Mouse (Mus musculus) hindbrain, embryonic 13.5 days (tissue): ENCODE measurements around the gene F2rl3. TPM values are rescaled to one million over a fixed set of nuclear protein-coding genes. Genes with fewer than 3 reads are reported as not detected.
A peak's percentile ranks its signal among the peaks of the same experiment; 100 is the strongest.

Experiments
- ATAC-seq: fragments of 200-750 bp; cut with Nextera tagmentation; 2 replicates; pipeline ENCODE4 v1.8.0; 2017; ENCODE audit warnings: moderate TSS enrichment; ENCODE audit not compliant: low FRiP score
- H3K27ac ChIP-seq: fragments of 300-500 bp; sonication (generic); 2 replicates; pipeline ENCODE4 v1.5.1; 2015; ENCODE audit warnings: inconsistent platforms, mild to moderate bottlenecking, moderate library complexity
- H3K27me3 ChIP-seq: fragments of 300-500 bp; sonication (generic); 2 replicates; pipeline ENCODE4 v1.6.1; 2015; ENCODE audit warnings: mild to moderate bottlenecking, inconsistent platforms
- H3K36me3 ChIP-seq: fragments of 300-500 bp; sonication (generic); 2 replicates; pipeline ENCODE4 v1.6.1; 2015; ENCODE audit warnings: mild to moderate bottlenecking, inconsistent platforms
- H3K4me1 ChIP-seq: fragments of 300-500 bp; sonication (generic); replicated peaks from 2 replicates; pipeline ENCODE4 v1.6.1; 2015; ENCODE audit warnings: inconsistent platforms
- H3K4me2 ChIP-seq: fragments of 300-500 bp; sonication (generic); 2 replicates; pipeline ENCODE4 v1.6.1; 2015; ENCODE audit warnings: inconsistent platforms, mild to moderate bottlenecking, moderate library complexity
- H3K4me3 ChIP-seq: fragments of 300-500 bp; sonication (generic); 2 replicates; pipeline ENCODE4 v1.5.1; 2015; ENCODE audit warnings: mild to moderate bottlenecking, inconsistent platforms
- H3K9ac ChIP-seq: fragments of 300-500 bp; sonication (generic); 2 replicates; pipeline ENCODE4 v1.6.1; 2015; ENCODE audit warnings: mild to moderate bottlenecking, inconsistent platforms
- H3K9me3 ChIP-seq: fragments of 300-500 bp; sonication (generic); 2 replicates; pipeline ENCODE4 v1.6.1; 2016; ENCODE audit warnings: inconsistent platforms
- WGBS: fragments of 180-500 bp; shearing (Covaris S2); methylation state at CpG from one replicate; pipeline ENCODE4 v1.1.7; 2015; 5-methylcytosine and 5-hydroxymethylcytosine counted together
- polyA plus RNA-seq: library from polyadenylated mRNA; unstranded; fragments of >200 nt; fragmentation: Nextera tagmentation; extraction: Ambion mirVana; gene quantifications from 2 replicates; pipeline ENCODE4 v1.2.1, GENCODE M21; 2015

Gene F2rl3
- polyA plus RNA-seq, 1 experiment from 2014 or later = 0.40 TPM

DNA sequence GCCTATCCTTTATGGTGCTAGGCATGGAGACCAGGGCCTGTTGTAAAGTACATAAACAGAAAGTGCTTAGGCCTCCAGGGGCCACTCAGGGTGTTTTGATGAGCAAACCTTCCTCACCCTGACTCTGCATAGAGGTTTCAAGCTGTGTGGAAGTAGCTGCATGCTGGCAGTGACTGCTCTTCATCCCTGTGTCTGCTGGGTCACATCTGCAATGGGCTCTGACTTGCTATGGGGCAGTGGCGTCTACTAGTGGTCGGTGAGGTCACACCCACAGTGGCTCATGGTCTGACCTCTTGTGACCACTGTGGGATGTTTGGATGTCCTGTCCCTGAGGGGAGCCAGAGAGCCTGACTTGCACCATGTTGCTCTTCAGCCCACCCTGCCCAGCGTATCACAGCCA is 10.6 kb upstream of the F2rl3 start:
- Histone ChIP-seq H3K4me2 (no peak overlapping the region), H3K4me1 (no peaks in the 10 kb centered on the region), H3K36me3 (peaks cover 95% of the 10 kb centered on the region), H3K27me3 (no peaks in the 10 kb centered on the region), H3K27ac (no peak overlapping the region), H3K9ac (no peak overlapping the region), H3K4me3 (no peak overlapping the region), H3K9me3 (no peaks in the 10 kb centered on the region)
- no peak for ATAC-seq
- WGBS = 82% methylated on average over 3 of the region's 3 CpGs

DNA sequence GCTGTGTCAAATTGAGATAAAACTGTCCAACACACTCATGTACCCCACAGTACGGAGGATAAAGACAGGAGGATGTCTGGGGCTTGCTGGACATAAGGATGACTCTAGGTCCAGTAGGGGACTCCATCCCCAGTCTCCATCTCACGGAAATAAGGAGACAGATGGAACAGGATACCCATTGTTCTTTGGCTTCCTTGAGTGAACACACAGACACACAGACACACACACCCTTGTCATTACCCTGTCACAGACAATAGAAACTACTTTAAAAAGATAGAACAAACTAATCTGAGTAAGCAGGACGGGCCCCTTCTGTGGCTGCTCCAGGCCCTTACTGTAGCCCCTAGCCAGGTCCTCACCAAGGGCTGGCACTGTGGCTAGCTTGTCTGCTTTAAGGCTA is 9.4 kb upstream of the F2rl3 start:
- ATAC-seq = no peak

DNA sequence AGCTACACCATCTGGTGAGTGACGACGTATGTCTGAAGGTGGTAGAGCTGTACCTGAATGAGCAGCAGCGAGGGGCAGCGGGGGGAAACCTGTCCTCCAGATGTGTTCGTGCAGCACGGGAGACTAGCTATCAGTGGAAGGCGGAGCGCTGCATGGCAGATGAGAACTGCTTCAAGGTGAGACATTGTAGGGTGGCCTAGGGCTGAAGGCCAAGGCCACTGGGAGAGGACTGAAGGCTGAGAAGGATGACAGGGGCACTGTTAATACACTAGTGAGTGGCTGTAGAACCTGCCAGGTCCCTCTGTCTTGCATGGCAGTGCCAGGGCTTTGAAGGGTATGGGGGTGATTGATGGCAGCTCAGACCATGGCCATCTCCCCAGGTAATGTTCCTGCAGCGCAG is 8.5 kb upstream of the F2rl3 start:
- no peaks in the 10 kb centered on the region for H3K27me3 ChIP-seq
- 93% methylated on average over 9 of the region's 9 CpGs for WGBS
- ATAC-seq = no peak
- H3K4me1 ChIP-seq = no peaks in the 10 kb centered on the region
- no peak overlapping the region for H3K4me2 ChIP-seq
- no peak overlapping the region for H3K9ac ChIP-seq
- H3K4me3 ChIP-seq = no peak overlapping the region
- H3K9me3 ChIP-seq = no peaks in the 10 kb centered on the region
- no peak overlapping the region for H3K27ac ChIP-seq
- H3K36me3 ChIP-seq = peaks cover 95% of the 10 kb centered on the region

More for the DNA sequence above, 9.4 kb upstream of the F2rl3 start:
- H3K9ac ChIP-seq = no peak overlapping the region
- no peak overlapping the region for H3K27ac ChIP-seq
- WGBS = 81% methylated on average over 3 of the region's 3 CpGs
- H3K9me3 ChIP-seq = no peaks in the 10 kb centered on the region
- no peak overlapping the region for H3K4me2 ChIP-seq
- H3K36me3 ChIP-seq = peaks cover 95% of the 10 kb centered on the region
- H3K4me1 ChIP-seq = no peaks in the 10 kb centered on the region
- H3K4me3 ChIP-seq = no peak overlapping the region
- H3K27me3 ChIP-seq = no peaks in the 10 kb centered on the region

DNA sequence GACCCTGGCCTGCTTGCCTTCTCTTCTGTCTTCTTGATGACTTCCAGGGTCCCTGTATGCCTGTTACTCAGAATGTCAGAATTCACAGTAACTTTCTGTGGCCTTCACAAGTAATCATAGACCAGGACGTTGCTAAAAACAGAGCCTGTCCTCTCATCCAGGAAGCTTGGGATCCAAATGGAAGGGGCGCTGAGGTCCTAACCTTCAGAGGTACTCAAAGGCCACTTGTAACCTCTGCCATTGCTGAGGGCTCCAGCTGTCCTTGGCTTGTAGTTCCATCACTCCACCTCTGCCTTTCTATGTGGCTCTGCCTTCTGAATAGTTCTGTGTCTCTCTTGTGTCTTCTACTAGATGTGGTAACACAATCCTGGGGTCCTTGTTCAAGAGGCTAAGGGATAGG is 7.9 kb upstream of the F2rl3 start:
- no peak overlapping the region for H3K4me3 ChIP-seq
- H3K27ac ChIP-seq = no peak overlapping the region
- no peaks in the 10 kb centered on the region for H3K4me1 ChIP-seq
- H3K9me3 ChIP-seq = no peaks in the 10 kb centered on the region
- peaks cover 95% of the 10 kb centered on the region for H3K36me3 ChIP-seq
- no peak overlapping the region for H3K4me2 ChIP-seq
- no peak for ATAC-seq
- no peaks in the 10 kb centered on the region for H3K27me3 ChIP-seq
- H3K9ac ChIP-seq = no peak overlapping the region
- WGBS = 92% methylated on average over 2 of the region's 2 CpGs

DNA sequence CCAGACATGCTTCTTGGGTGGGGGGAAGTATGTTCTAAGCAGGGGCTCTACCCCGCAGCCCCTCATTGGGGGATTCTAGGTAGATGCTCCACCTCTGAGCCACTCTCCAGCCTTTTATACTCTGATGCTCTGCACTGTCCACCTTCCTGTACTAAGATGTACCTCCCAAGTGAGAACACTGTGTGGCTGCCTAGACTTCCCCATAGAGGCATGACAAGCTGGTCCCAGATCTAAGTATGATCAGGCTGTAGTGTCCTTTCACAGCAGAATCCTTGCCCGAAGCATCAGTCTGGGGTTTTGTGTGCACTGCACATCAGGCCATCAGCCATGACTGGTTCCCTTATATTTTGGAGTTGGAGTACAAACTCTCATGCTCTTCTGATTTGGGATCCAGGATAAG is 5.6 kb upstream of the F2rl3 start:
- H3K4me3 ChIP-seq = no peak overlapping the region
- peaks cover 86% of the 10 kb centered on the region for H3K36me3 ChIP-seq
- WGBS = 96% methylated on average over 2 of the region's 2 CpGs
- ATAC-seq = no peak
- H3K9ac ChIP-seq = no peak overlapping the region
- no peak overlapping the region for H3K4me2 ChIP-seq
- H3K9me3 ChIP-seq = no peaks in the 10 kb centered on the region
- H3K27ac ChIP-seq = no peak overlapping the region
- H3K4me1 ChIP-seq = no peaks in the 10 kb centered on the region
- H3K27me3 ChIP-seq = no peaks in the 10 kb centered on the region

DNA sequence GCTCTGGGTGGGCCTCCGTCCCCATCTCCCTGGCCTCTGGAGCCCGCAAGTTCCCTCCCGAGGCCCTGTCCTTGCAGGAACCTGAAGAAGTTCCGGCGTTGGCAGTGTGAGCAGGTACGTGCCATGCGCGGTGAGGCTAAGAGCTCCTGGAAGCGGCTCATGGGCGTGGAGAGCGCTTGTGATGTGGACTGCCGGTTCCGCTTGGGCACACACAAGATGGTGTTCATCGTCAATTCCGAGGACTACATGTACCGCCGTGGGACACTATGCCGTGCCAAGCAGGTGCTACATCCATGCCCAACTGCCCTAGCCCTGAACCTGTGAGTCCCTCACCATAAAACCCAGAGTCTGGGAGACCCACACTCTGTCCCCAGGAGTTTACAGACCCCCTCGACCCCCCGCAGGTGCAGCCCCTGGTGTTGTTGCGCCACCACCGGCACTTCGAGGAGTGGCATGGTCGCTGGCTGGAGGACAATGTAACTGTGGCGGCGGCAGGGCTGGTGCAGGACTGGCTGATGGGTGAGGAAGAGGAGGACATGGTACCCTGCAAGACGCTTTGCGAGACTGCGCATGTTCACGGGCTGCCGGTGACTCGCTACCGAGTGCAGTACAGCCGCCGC is 4.8 kb upstream of the F2rl3 start:
- Histone ChIP-seq H3K27me3 (no peaks in the 10 kb centered on the region), H3K9ac (no peak overlapping the region), H3K27ac (no peak overlapping the region), H3K36me3 (peaks cover 78% of the 10 kb centered on the region), H3K9me3 (no peaks in the 10 kb centered on the region), H3K4me3 (no peak overlapping the region), H3K4me2 (no peak overlapping the region), H3K4me1 (no peaks in the 10 kb centered on the region)
- ATAC-seq = peak; percentile 40; the same call in 1 of the 2 replicates
- WGBS = 97% methylated on average over 35 of the region's 35 CpGs

DNA sequence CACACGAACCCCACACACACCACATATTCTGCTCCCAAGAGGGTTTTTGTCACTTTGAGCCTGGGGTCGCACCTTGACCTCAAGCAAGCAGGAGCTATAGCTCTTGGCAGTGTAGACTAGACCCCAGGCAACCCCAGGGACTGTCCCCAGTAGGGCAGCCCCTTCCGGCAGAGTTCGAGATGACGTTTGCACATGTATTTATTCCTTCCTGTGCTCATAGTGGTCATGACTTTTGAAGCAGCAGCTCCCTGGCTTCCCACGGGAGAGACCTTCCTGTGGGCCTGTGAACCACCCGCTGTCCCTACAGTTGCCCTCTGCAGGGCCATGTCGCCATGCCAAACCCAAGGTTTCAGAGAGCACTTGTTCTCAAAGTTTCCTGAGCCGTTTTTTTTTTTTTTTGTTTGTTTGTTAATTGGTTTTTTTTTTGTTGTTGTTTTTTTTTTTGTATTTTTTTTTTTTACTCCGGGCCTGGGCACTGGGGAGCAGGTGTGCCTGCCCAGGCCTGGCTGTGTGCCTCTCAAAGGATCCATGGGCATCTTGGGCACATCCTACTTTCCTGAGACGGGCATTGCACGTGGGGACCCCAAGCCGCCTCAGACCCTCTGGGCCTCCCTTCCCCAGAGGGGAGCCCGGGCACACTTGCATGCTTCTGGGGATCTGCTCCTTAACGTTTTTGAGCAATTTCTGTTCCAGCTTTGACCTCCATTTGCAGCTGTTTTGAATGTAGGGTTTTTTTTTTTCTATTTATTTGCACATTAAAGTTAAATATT is 4.1 kb upstream of the F2rl3 start:
- peaks cover 71% of the 10 kb centered on the region for H3K36me3 ChIP-seq
- H3K4me3 ChIP-seq = no peak overlapping the region
- H3K9me3 ChIP-seq = no peaks in the 10 kb centered on the region
- WGBS = 93% methylated on average over 15 of the region's 15 CpGs
- no peak overlapping the region for H3K9ac ChIP-seq
- 0 out of 2 replicates have a peak, but pooled peaks have one; percentile 3 for ATAC-seq
- no peaks in the 10 kb centered on the region for H3K27me3 ChIP-seq
- no peak overlapping the region for H3K27ac ChIP-seq
- no peaks in the 10 kb centered on the region for H3K4me1 ChIP-seq
- H3K4me2 ChIP-seq = no peak overlapping the region

DNA sequence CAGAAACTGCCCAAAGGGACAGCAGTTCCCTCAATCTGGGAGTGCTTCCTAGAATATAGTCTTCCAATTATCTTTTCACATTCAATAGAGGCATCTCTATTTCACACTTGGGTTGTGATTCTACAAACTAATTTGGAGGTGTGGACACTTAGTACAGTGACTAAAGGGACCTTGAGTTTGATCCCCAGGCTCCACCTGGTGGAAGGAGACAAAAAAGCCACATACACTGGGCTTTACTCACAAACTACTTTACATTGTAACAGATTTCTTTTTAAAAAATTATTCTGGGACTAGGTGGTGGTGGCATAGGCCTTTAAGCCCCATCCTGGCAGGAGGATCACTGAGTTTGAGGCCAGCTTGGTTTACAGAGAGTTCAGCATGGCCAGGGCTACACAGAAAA is 3.4 kb upstream of the F2rl3 start:
- H3K9me3 ChIP-seq = no peaks in the 10 kb centered on the region
- no peak overlapping the region for H3K4me2 ChIP-seq
- no peak overlapping the region for H3K27ac ChIP-seq
- H3K4me3 ChIP-seq = no peak overlapping the region
- peaks cover 64% of the 10 kb centered on the region for H3K36me3 ChIP-seq
- ATAC-seq = no peak
- H3K27me3 ChIP-seq = no peaks in the 10 kb centered on the region
- H3K4me1 ChIP-seq = no peaks in the 10 kb centered on the region
- no peak overlapping the region for H3K9ac ChIP-seq

DNA sequence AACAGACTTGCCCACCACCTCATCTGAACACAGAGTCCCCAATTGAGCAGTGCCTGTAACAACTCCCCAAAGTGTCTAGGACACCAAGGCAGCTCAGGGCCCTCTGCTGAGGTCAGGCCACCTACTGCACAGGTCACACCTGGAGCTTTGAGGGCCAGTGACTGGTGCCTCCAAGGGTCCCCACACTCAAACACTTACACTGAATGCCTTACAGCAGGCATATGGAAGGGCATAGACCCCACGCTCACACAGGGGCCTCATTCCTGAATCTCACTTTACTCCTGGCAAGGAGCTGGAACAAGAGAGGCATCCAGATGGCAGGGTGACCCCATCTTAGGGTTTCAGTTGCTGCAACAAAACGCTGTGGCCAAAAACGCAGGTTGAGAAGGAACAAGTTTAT is 1.5 kb upstream of the F2rl3 start:
- no peak overlapping the region for H3K27ac ChIP-seq
- no peak overlapping the region for H3K4me3 ChIP-seq
- no peak for ATAC-seq
- H3K4me1 ChIP-seq = no peaks in the 10 kb centered on the region
- no peaks in the 10 kb centered on the region for H3K9me3 ChIP-seq
- no peaks in the 10 kb centered on the region for H3K27me3 ChIP-seq
- H3K9ac ChIP-seq = no peak overlapping the region
- whole genome bisulfite sequencing = 87% methylated on average over 3 of the region's 3 CpGs
- H3K4me2 ChIP-seq = no peak overlapping the region
- peaks cover 50% of the 10 kb centered on the region for H3K36me3 ChIP-seq

DNA sequence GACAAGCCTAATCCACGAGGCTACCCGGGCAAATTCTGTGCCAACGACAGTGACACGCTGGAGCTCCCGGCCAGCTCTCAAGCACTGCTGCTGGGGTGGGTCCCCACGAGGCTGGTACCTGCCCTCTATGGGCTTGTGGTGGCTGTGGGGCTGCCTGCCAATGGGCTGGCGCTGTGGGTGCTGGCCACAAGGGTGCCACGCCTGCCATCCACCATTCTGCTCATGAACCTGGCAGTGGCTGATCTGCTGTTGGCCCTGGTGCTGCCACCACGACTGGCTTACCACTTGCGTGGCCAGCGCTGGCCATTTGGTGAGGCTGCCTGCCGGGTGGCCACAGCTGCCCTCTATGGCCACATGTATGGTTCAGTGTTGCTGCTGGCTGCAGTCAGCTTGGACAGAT is 626 bp downstream of the F2rl3 start:
- no peak overlapping the region for H3K4me2 ChIP-seq
- no peak overlapping the region for H3K9ac ChIP-seq
- ATAC-seq = no peak
- no peaks in the 10 kb centered on the region for H3K9me3 ChIP-seq
- H3K4me3 ChIP-seq = no peak overlapping the region
- H3K27me3 ChIP-seq = no peaks in the 10 kb centered on the region
- no peak overlapping the region for H3K27ac ChIP-seq
- 89% methylated on average over 12 of the region's 12 CpGs for WGBS
- H3K4me1 ChIP-seq = peaks cover 5% of the 10 kb centered on the region; the same call in 1 of the 2 replicates
- peaks cover 29% of the 10 kb centered on the region for H3K36me3 ChIP-seq

DNA sequence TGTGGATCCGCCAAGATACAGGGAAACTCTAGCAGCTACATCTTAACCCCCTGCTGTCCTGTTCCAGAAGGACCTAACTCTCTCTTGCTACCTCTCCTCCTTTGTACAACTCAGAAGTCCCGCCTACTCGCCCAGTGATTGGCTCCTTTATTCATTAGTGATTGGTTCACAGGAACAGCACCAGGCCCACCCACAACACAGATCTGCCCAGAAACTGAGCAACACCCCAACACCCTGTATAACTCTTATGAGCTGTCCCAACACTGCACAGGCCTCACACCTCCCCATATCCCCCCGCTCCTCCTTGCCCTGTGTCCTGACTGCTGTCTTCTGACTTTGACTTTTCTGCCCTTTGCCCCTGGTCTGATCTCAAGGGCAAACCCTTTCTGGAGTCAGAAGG is 4.0 kb downstream of the F2rl3 start:
- ATAC-seq = no peak
- Histone ChIP-seq H3K4me1 (peaks cover 5% of the 10 kb centered on the region; the same call in 1 of the 2 replicates), H3K36me3 (no peaks in the 10 kb centered on the region), H3K9ac (no peak overlapping the region), H3K27ac (no peak overlapping the region), H3K27me3 (no peaks in the 10 kb centered on the region), H3K4me2 (no peak overlapping the region), H3K4me3 (no peak overlapping the region), H3K9me3 (no peaks in the 10 kb centered on the region)
- WGBS = 70% methylated on average over 4 of the region's 4 CpGs

DNA sequence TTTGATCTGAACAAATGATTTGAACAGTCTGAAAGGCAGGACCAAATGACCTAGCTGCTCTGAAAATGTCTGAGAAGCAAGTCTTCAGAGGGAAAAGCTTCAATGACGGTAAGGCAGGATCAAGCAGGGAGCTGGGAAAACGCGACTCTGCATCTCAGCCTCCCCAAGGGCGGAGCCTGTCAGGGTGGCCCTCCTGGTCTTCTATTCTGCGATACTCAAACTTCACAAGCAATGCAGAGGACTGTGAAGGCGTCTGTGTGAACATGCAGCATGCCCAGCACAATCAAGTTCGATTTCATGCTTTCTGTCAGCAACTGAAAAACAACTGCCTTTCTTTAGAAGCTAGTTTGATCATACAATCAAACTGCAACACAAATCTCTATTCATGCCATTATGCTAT is 5.1 kb downstream of the F2rl3 start:
- Histone ChIP-seq H3K4me3 (no peak overlapping the region), H3K9ac (no peak overlapping the region), H3K36me3 (no peaks in the 10 kb centered on the region), H3K9me3 (no peaks in the 10 kb centered on the region), H3K27ac (no peak overlapping the region), H3K27me3 (no peaks in the 10 kb centered on the region), H3K4me1 (peaks cover 5% of the 10 kb centered on the region; the same call in 1 of the 2 replicates), H3K4me2 (no peak overlapping the region)
- ATAC-seq = no peak
- WGBS = 33% methylated on average over 7 of the region's 7 CpGs

DNA sequence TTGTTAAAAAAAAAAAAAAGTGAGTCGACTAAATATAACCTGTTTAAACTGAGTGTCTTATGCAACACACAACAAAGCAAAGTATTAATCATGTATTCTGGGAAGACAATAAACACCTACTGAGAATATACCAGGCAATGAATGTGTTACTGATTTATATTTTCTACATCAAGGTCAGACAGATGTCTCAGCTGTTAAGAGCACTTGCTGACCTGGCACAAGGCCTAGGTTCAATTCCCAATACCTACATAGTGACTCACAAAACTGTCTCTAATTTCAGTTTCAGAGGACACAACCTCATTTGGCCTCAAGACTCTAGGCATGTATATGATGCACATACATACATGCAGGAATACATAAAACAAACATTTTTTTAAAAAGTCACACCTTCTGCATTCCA is 16.1 kb downstream of the F2rl3 start:
- no peaks in the 10 kb centered on the region for H3K9me3 ChIP-seq
- H3K9ac ChIP-seq = no peak overlapping the region
- no peak overlapping the region for H3K4me2 ChIP-seq
- ATAC-seq = no peak
- H3K36me3 ChIP-seq = no peaks in the 10 kb centered on the region
- no peaks in the 10 kb centered on the region for H3K27me3 ChIP-seq
- 100% methylated on average over 1 of the region's 1 CpGs for WGBS
- no peak overlapping the region for H3K27ac ChIP-seq
- H3K4me3 ChIP-seq = no peak overlapping the region
- H3K4me1 ChIP-seq = no peaks in the 10 kb centered on the region
